Mouse (Mus musculus): ENCODE data around the gene Prkab1. TPM values are rescaled to one million over a fixed set of nuclear protein-coding genes. Genes with fewer than 3 reads are reported as not detected.

Gene Prkab1
- 62.8 and 68.6 TPM in 2 replicates for polyA plus RNA-seq (2015; fragmentation: Nextera tagmentation; extraction: Ambion mirVana)

- Histone ChIP-seq H3K4me3 (replicated peaks) (peak within 1 kb of the TSS; percentile 91), H3K27ac (replicated peaks) (peak within 1 kb of the TSS; percentile 89), H3K4me1 (peaks cover 17% of the 10 kb centered on the region), H3K36me3 (peaks cover 14% of the 10 kb centered on the region), H3K9ac (peak within 1 kb of the TSS; percentile 49), H3K9me3 (replicated peaks) (no peaks in the 10 kb centered on the region), H3K27me3 (no peaks in the 10 kb centered on the region), H3K4me2 (replicated peaks) (peak within 1 kb of the TSS; percentile 80)
- peak; percentile 97 for ATAC-seq (ENCODE audit: insufficient number of reproducible peaks, low FRiP score, low TSS enrichment, low read depth)
- under 1% methylated on average over 46 of the region's 46 CpGs for WGBS
Observed at GRCm38 (mm10) chr5:116024327-116024739, at the start of gene Prkab1. Gene Prkab1, minus strand, starts transcription at chr5:116024508.

DNA sequence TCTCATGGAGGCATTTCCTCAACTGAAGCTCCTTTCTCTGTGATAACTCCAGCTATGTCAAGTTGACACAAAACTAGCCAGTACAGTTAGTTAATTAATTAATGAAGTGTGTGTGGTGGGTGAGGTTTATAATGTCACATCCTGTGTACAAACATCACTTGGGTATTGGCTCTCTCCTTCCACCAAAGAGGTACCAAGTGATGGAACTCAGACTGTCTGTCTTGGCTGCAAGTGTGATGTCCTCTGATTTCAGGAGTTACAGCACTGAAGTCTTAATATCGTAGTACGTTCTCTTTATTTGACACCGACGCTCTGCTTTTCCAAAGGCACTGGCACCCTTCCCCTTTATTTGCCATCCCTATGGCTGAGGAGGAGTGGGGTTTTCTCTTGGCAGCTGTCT, 45.3 kb upstream of the Prkab1 start:
- ATAC-seq (ENCODE audit: insufficient number of reproducible peaks, low FRiP score, low TSS enrichment, low read depth): no peak
- WGBS: 95% methylated on average over 4 of the region's 4 CpGs
- no peak overlapping the region for H3K27ac ChIP-seq (replicated peaks)
- no peak overlapping the region for H3K4me3 ChIP-seq (replicated peaks)
- no peaks in the 10 kb centered on the region for H3K27me3 ChIP-seq
- no peaks in the 10 kb centered on the region for H3K9me3 ChIP-seq (replicated peaks)
- no peak overlapping the region for H3K9ac ChIP-seq
- no peaks in the 10 kb centered on the region for H3K4me1 ChIP-seq
- H3K36me3 ChIP-seq: no peaks in the 10 kb centered on the region
- no peak overlapping the region for H3K4me2 ChIP-seq (replicated peaks)

- no peak overlapping the region for H3K4me2 ChIP-seq (replicated peaks)
- H3K27ac ChIP-seq (replicated peaks): no peak overlapping the region
- no peak overlapping the region for H3K4me3 ChIP-seq (replicated peaks)
- no peaks in the 10 kb centered on the region for H3K4me1 ChIP-seq
- H3K36me3 ChIP-seq: no peaks in the 10 kb centered on the region
- no peak overlapping the region for H3K9ac ChIP-seq
- no peak for ATAC-seq (ENCODE audit: insufficient number of reproducible peaks, low FRiP score, low TSS enrichment, low read depth)
- WGBS: 48% methylated on average over 6 of the region's 6 CpGs
- H3K27me3 ChIP-seq: no peaks in the 10 kb centered on the region
- no peaks in the 10 kb centered on the region for H3K9me3 ChIP-seq (replicated peaks)
Observed at GRCm38 (mm10) chr5:116052826-116053225, 28.5 kb upstream of the Prkab1 start.

DNA sequence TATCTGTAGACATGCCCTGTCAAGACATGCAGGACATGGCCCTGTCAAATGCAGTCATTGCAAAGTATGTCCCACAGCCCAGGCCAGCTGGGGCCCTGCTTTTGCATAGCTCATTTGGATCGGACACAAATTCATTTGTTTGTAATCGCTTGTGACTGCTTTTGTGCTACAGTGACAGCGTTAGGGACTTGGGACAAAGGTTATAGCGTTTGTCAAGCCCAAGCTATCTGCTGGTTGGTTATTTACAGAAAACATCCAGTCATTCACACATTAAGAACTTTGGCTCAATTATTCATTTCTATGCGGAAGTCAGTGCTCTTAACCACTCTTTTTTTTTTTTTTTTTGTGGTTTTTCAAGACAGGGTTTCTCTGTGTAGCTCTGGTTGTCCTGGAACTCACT, 27.9 kb upstream of the Prkab1 start:
- Histone ChIP-seq H3K27ac (replicated peaks) (no peak overlapping the region), H3K27me3 (no peaks in the 10 kb centered on the region), H3K9me3 (replicated peaks) (no peaks in the 10 kb centered on the region), H3K4me3 (replicated peaks) (no peak overlapping the region), H3K4me2 (replicated peaks) (no peak overlapping the region), H3K9ac (no peak overlapping the region), H3K4me1 (no peaks in the 10 kb centered on the region), H3K36me3 (no peaks in the 10 kb centered on the region)
- no peak for ATAC-seq (ENCODE audit: insufficient number of reproducible peaks, low FRiP score, low TSS enrichment, low read depth)
- 80% methylated on average over 5 of the region's 5 CpGs for WGBS

DNA sequence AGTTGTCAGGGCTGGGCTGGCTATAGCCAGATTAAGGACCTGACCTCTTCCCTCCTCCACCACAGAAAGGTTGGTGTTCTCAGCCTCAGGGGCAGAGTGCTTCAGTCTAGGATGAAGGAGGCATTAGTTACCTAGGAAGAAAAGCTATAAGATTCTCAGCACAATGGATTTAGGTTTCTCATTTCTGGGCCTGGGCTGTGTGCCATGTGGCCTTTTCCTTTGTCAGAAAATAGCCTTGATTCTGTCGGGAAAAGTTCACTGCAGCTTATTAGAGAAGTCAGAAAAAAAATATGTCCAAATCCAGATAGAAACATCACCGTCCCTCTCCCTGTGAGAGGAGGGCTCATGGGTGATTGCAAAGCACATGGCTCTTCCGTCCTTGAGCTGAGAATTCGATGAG, 25.5 kb upstream of the Prkab1 start:
- 74% methylated on average over 4 of the region's 4 CpGs for WGBS
- H3K9me3 ChIP-seq (replicated peaks): no peaks in the 10 kb centered on the region
- no peak overlapping the region for H3K4me3 ChIP-seq (replicated peaks)
- no peak overlapping the region for H3K4me2 ChIP-seq (replicated peaks)
- H3K36me3 ChIP-seq: no peaks in the 10 kb centered on the region
- H3K4me1 ChIP-seq: no peaks in the 10 kb centered on the region
- no peaks in the 10 kb centered on the region for H3K27me3 ChIP-seq
- no peak for ATAC-seq (ENCODE audit: insufficient number of reproducible peaks, low FRiP score, low TSS enrichment, low read depth)
- no peak overlapping the region for H3K9ac ChIP-seq
- no peak overlapping the region for H3K27ac ChIP-seq (replicated peaks)

DNA sequence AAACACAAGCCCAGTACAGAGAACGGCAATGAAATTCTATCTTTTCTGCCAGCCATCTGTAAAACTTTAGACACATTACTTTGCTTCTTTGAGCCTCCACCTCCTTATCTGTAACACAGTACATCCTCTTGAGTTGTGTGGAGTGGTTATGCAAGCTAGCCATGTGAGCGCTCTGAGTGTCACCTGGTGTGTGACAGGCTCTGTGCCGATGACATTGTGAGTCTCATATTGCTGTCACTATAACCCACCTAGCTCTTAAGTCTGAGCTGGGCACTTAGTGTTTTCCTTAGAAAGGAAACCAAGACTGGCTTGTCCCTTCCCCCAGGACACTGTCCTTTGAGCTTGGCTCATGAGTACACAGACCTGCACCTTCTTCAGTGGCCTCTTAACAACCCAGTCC, 24.0 kb upstream of the Prkab1 start:
- Histone ChIP-seq H3K9ac (no peak overlapping the region), H3K27me3 (no peaks in the 10 kb centered on the region), H3K27ac (replicated peaks) (no peak overlapping the region), H3K4me1 (no peaks in the 10 kb centered on the region), H3K4me3 (replicated peaks) (no peak overlapping the region), H3K4me2 (replicated peaks) (no peak overlapping the region), H3K9me3 (replicated peaks) (no peaks in the 10 kb centered on the region), H3K36me3 (no peaks in the 10 kb centered on the region)
- WGBS: 89% methylated on average over 3 of the region's 3 CpGs
- no peak for ATAC-seq (ENCODE audit: insufficient number of reproducible peaks, low FRiP score, low TSS enrichment, low read depth)

- ATAC-seq (ENCODE audit: insufficient number of reproducible peaks, low FRiP score, low TSS enrichment, low read depth): no peak
- Histone ChIP-seq H3K9ac (no peak overlapping the region), H3K9me3 (replicated peaks) (no peaks in the 10 kb centered on the region), H3K4me2 (replicated peaks) (no peak overlapping the region), H3K27me3 (no peaks in the 10 kb centered on the region), H3K27ac (replicated peaks) (no peak overlapping the region), H3K4me1 (no peaks in the 10 kb centered on the region), H3K4me3 (replicated peaks) (no peak overlapping the region), H3K36me3 (no peaks in the 10 kb centered on the region)
- WGBS: 74% methylated on average over 4 of the region's 4 CpGs
Observed at GRCm38 (mm10) chr5:116046246-116046645, 21.9 kb upstream of the Prkab1 start.

- Histone ChIP-seq H3K4me2 (replicated peaks) (no peak overlapping the region), H3K27ac (replicated peaks) (no peak overlapping the region), H3K27me3 (no peaks in the 10 kb centered on the region), H3K4me3 (replicated peaks) (no peak overlapping the region), H3K9ac (no peak overlapping the region), H3K36me3 (no peaks in the 10 kb centered on the region), H3K4me1 (no peaks in the 10 kb centered on the region), H3K9me3 (replicated peaks) (no peaks in the 10 kb centered on the region)
- 80% methylated on average over 8 of the region's 8 CpGs for WGBS
- no peak for ATAC-seq (ENCODE audit: insufficient number of reproducible peaks, low FRiP score, low TSS enrichment, low read depth)
Observed at GRCm38 (mm10) chr5:116045581-116045980, 21.3 kb upstream of the Prkab1 start.

DNA sequence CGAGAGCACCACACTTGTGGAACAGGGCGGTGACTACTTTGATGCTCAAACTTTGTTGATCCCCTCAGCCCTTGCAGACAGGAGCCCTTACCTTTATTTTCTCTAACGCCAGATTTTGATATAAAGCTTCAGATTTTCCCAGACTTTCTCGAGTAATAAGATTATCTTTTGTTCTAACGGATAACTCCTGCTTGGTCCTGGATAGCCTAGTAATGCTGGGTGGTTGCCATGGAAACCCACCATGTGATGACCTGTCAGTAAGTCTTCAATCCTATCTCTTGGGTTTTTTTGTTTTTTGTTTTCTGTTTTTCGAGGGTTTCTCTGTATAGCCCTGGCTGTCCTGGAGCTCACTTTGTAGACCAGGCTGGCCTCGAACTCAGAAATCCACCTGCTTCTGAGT, 17.9 kb upstream of the Prkab1 start:
- no peak overlapping the region for H3K4me3 ChIP-seq (replicated peaks)
- WGBS: 68% methylated on average over 7 of the region's 7 CpGs
- no peak overlapping the region for H3K4me2 ChIP-seq (replicated peaks)
- no peaks in the 10 kb centered on the region for H3K4me1 ChIP-seq
- no peak overlapping the region for H3K27ac ChIP-seq (replicated peaks)
- no peak for ATAC-seq (ENCODE audit: insufficient number of reproducible peaks, low FRiP score, low TSS enrichment, low read depth)
- H3K9me3 ChIP-seq (replicated peaks): no peaks in the 10 kb centered on the region
- H3K9ac ChIP-seq: no peak overlapping the region
- H3K27me3 ChIP-seq: no peaks in the 10 kb centered on the region; the same call in none of the 2 replicates
- H3K36me3 ChIP-seq: no peaks in the 10 kb centered on the region

DNA sequence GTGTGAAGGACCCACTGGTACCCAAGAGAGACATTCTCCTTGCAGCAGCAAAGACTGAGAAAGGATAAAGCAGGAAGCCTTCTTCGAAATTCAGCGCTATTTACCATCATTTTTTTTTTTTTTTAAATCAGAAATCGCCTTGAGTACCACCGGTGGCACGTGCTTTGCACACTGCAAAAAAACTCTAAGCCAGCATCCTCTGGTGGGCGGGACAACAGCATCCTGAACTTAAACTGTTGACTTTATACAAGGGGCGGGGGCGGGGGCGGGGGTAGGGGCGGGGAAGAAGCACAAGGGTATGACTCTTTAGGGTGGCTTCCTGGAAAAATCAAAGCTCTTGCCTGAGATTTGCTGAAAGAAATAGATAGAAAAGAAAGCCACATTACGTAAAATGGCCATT, 15.4 kb upstream of the Prkab1 start:
- WGBS: 23% methylated on average over 11 of the region's 11 CpGs

GRCm38 (mm10) chr5:116037731-116038130, 13.4 kb upstream of the Prkab1 start:
- WGBS: 50% methylated on average over 12 of the region's 12 CpGs
- Histone ChIP-seq H3K27me3 (no peaks in the 10 kb centered on the region; the same call in none of the 2 replicates), H3K9ac (no peak overlapping the region), H3K36me3 (no peaks in the 10 kb centered on the region), H3K4me3 (replicated peaks) (no peak overlapping the region), H3K4me2 (replicated peaks) (no peak overlapping the region), H3K4me1 (no peaks in the 10 kb centered on the region), H3K27ac (replicated peaks) (no peak overlapping the region), H3K9me3 (replicated peaks) (no peaks in the 10 kb centered on the region)
- no peak for ATAC-seq (ENCODE audit: insufficient number of reproducible peaks, low FRiP score, low TSS enrichment, low read depth)

More for the DNA sequence above, 15.4 kb upstream of the Prkab1 start:
- Histone ChIP-seq H3K36me3 (no peaks in the 10 kb centered on the region), H3K4me2 (replicated peaks) (peak overlapping the region; percentile 32), H3K9me3 (replicated peaks) (no peaks in the 10 kb centered on the region), H3K4me3 (replicated peaks) (peak overlapping the region; percentile 8; the same call in 1 of the 2 replicates), H3K27ac (replicated peaks) (no peak overlapping the region), H3K9ac (no peak overlapping the region), H3K4me1 (no peaks in the 10 kb centered on the region), H3K27me3 (no peaks in the 10 kb centered on the region; the same call in none of the 2 replicates)
- no peak for ATAC-seq (ENCODE audit: insufficient number of reproducible peaks, low FRiP score, low TSS enrichment, low read depth)

DNA sequence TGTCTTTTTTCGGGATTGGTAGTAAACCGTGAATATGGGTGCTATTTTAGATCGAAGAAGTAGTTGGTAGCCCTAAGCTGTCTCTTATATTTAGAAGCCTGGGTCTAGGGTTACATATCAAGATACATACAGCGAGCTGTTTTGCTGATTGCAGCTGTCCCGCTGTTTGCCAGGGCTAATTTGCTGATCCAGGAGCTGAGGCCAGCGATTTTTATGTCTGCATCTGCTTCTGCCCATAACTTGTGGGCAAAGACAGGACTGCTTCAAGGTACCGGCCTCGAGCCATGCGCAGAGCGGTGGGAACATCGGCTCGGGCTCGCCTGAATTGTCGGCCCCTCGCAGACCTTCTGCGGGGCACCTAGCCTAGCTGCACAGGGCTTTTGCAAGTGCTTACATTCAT, 12.2 kb upstream of the Prkab1 start:
- H3K4me2 ChIP-seq (replicated peaks): no peak overlapping the region
- no peak overlapping the region for H3K27ac ChIP-seq (replicated peaks)
- 52% methylated on average over 16 of the region's 16 CpGs for WGBS
- no peaks in the 10 kb centered on the region for H3K9me3 ChIP-seq (replicated peaks)
- no peaks in the 10 kb centered on the region; the same call in none of the 2 replicates for H3K27me3 ChIP-seq
- no peaks in the 10 kb centered on the region for H3K4me1 ChIP-seq
- H3K4me3 ChIP-seq (replicated peaks): no peak overlapping the region
- ATAC-seq (ENCODE audit: insufficient number of reproducible peaks, low FRiP score, low TSS enrichment, low read depth): no peak
- H3K36me3 ChIP-seq: no peaks in the 10 kb centered on the region
- H3K9ac ChIP-seq: no peak overlapping the region
